Mouse (Mus musculus): ENCODE data around the gene a. TPM values are rescaled to one million over a fixed set of nuclear protein-coding genes. Genes with fewer than 3 reads are reported as not detected.
A peak's percentile ranks its signal among the peaks of the same experiment; 100 is the strongest.

a gene
- polyA plus RNA-seq, 1 experiment from 2014 or later, result 5.3 TPM

DNA sequence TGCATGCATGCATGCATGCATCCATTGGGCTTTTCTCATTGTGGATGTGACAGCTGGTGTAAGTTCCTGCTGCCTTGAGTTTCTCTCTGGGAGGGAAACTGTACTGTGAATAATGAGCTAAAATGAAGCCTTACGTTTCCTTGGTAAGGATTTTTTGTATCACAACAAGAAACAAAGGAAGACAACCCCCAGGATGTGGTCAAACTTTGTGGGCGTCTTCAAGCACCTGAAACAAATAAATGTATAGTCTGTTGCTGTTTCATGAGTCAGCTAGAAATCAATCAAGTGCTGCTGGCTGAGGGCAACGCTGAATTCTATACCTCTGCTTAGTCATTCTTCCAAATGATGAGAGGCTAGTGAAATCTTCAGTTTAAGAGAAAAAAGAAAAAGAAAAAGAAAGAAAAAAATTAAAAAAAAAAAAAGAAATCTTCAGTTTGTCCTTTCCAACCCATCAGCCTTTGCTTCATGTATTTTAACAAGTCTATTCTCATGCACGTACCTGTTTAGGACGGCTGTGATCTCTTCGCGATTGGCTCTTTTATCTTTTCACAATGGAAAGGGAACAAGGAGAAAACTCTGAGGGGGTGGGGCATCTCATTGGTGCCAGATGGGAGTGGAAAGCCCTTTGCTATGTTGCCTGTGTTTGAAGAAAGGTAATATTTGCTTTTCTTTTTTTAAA, 288.4 kb downstream of the a start:
- no peak for DNase-seq (ENCODE audit: low spot score)
- H3K4me1 ChIP-seq (ENCODE audit: control insufficient read depth, insufficient read depth, low read length), result peaks cover 10% of the 10 kb centered on the region
- H3K9ac ChIP-seq (ENCODE audit: low read depth, low read length), result no peak overlapping the region
- no peak overlapping the region for H3K4me2 ChIP-seq (ENCODE audit: low read depth, low read length)
- no peaks in the 10 kb centered on the region for H3K9me3 ChIP-seq (ENCODE audit: control insufficient read depth, low read length)
- no peak for ATAC-seq (ENCODE audit: low read depth)
- H3K27me3 ChIP-seq (replicated peaks; ENCODE audit: control insufficient read depth, insufficient read depth, low read length), result no peaks in the 10 kb centered on the region
- no peak overlapping the region for H3K27ac ChIP-seq (replicated peaks; ENCODE audit: low read depth, low read length)
- H3K4me3 ChIP-seq (ENCODE audit: low read depth, low read length), result no peak overlapping the region
- WGBS, result 36% methylated on average over 7 of the region's 7 CpGs
- H3K36me3 ChIP-seq (ENCODE audit: control insufficient read depth, insufficient read depth, low read length), result no peaks in the 10 kb centered on the region

DNA sequence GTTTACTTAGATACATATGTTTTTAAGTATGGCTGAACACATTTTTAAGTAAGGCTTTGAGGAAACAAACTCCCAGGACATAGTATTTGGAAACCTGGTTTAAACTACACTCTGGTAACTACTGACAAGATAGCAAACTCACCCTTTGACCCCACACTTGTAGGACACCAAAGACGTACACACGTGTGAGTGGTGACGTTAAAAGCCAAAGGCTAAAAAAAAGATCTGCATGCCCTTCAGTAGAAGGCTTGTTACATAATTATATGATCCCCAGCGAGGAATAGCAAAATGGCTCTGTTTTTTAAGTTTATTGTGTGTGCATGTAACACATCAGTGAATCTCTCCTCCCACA, 289.0 kb downstream of the a start:
- DNase-seq (ENCODE audit: low spot score), result no peak
- Histone ChIP-seq H3K4me2 (ENCODE audit: low read depth, low read length) (no peak overlapping the region), H3K36me3 (ENCODE audit: control insufficient read depth, insufficient read depth, low read length) (no peaks in the 10 kb centered on the region), H3K9ac (ENCODE audit: low read depth, low read length) (no peak overlapping the region), H3K9me3 (ENCODE audit: control insufficient read depth, low read length) (no peaks in the 10 kb centered on the region), H3K4me1 (ENCODE audit: control insufficient read depth, insufficient read depth, low read length) (peaks cover 4% of the 10 kb centered on the region), H3K4me3 (ENCODE audit: low read depth, low read length) (no peak overlapping the region), H3K27me3 (replicated peaks; ENCODE audit: control insufficient read depth, insufficient read depth, low read length) (no peaks in the 10 kb centered on the region), H3K27ac (replicated peaks; ENCODE audit: low read depth, low read length) (no peak overlapping the region)
- ATAC-seq (ENCODE audit: low read depth), result no peak
- 59% methylated on average over 4 of the region's 4 CpGs for WGBS

DNA sequence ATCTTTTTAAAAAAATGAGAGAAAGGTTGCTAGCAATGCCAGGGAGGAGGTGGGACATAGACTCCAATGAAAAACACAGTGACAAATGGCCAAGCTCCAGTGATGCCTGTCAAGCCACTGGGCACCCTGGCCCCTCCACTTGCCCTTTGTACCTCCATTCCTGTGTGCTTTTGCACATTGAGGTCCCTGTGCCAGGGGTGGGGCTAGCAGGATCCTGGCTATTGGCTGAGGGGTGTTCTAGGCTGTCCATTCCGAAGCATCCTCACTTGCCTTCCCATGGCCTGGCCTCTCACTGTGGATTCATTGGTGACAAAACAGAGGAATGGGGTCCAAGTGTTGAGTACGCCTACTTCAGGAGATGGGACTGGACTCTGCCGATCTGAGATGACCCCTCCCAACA, 289.9 kb downstream of the a start:
- H3K36me3 ChIP-seq (ENCODE audit: control insufficient read depth, insufficient read depth, low read length), result no peaks in the 10 kb centered on the region

DNA sequence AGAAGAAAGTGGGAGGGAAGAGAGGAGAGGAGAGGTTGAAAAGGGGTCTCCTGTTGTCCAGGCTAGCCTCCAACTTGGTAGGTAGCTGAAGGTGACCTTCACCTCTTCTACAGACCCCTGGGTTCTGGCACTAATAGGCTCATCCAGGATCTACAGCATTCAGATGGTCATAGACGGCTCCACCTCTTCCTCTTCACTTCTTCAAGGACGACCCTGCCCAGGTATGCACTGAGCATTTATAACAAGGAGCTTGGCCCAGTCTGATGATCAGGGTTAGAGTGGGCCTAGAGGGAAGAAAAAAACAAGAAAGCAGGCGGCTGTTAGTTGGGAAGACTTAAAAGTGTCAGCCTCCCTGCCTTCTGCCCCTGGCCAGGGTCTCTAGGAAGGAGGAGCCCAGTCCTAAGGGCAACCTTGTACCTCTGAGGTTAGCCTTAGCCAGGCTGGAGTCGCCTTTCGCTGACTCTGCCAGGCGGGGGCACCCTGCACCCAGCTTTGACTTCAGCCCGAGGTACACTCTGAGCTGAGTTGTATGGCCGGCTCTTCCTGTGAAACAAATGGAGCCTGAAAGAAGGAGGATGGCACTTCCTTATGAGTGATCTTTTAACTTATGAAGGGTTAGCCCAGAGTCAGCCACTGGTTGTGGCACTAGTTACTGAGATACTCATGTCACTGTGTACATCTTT, 291.1 kb downstream of the a start:
- Histone ChIP-seq H3K4me3 (ENCODE audit: low read depth, low read length) (no peak overlapping the region), H3K27ac (replicated peaks; ENCODE audit: low read depth, low read length) (no peak overlapping the region), H3K36me3 (ENCODE audit: control insufficient read depth, insufficient read depth, low read length) (no peaks in the 10 kb centered on the region), H3K4me2 (ENCODE audit: low read depth, low read length) (no peak overlapping the region), H3K9me3 (ENCODE audit: control insufficient read depth, low read length) (no peaks in the 10 kb centered on the region), H3K27me3 (replicated peaks; ENCODE audit: control insufficient read depth, insufficient read depth, low read length) (no peaks in the 10 kb centered on the region), H3K4me1 (ENCODE audit: control insufficient read depth, insufficient read depth, low read length) (no peaks in the 10 kb centered on the region), H3K9ac (ENCODE audit: low read depth, low read length) (no peak overlapping the region)
- ATAC-seq (ENCODE audit: low read depth) (peak; percentile 80; the same call in 1 of the 2 replicates), DNase-seq (ENCODE audit: low spot score) (peak; percentile 61)
- WGBS, result 15% methylated on average over 8 of the region's 8 CpGs

More for the DNA sequence above, 289.9 kb downstream of the a start:
- Histone ChIP-seq H3K4me1 (ENCODE audit: control insufficient read depth, insufficient read depth, low read length) (no peaks in the 10 kb centered on the region), H3K9ac (ENCODE audit: low read depth, low read length) (no peak overlapping the region), H3K27me3 (replicated peaks; ENCODE audit: control insufficient read depth, insufficient read depth, low read length) (no peaks in the 10 kb centered on the region), H3K4me2 (ENCODE audit: low read depth, low read length) (no peak overlapping the region), H3K27ac (replicated peaks; ENCODE audit: low read depth, low read length) (no peak overlapping the region), H3K4me3 (ENCODE audit: low read depth, low read length) (no peak overlapping the region), H3K9me3 (ENCODE audit: control insufficient read depth, low read length) (no peaks in the 10 kb centered on the region)
- 95% methylated on average over 3 of the region's 3 CpGs for WGBS
- ATAC-seq (ENCODE audit: low read depth) (no peak), DNase-seq (ENCODE audit: low spot score) (no peak)

DNA sequence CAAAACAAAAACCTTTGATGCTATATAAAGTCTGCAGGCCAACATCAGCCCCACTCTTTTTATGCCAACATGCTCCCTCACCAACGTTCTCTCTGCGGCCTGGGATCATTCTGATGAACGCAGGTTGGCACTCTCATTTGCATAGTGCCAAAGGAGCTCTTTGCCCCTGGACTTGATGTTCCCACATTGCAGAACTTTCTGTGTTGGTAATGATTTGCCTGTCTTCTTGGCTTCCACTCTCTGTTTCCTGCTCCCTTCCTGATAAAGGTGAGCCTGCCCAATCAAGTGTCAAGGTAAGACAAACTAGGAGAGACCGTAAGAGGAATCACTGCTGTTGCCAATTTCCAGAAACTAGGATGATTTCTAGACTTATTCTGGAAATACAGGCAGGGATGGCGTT, 293.3 kb downstream of the a start:
- H3K4me2 ChIP-seq (ENCODE audit: low read depth, low read length), result no peak overlapping the region
- no peaks in the 10 kb centered on the region for H3K4me1 ChIP-seq (ENCODE audit: control insufficient read depth, insufficient read depth, low read length)
- H3K4me3 ChIP-seq (ENCODE audit: low read depth, low read length), result no peak overlapping the region
- ATAC-seq (ENCODE audit: low read depth) (no peak), DNase-seq (ENCODE audit: low spot score) (no peak)
- H3K9ac ChIP-seq (ENCODE audit: low read depth, low read length), result no peak overlapping the region
- no peaks in the 10 kb centered on the region for H3K27me3 ChIP-seq (replicated peaks; ENCODE audit: control insufficient read depth, insufficient read depth, low read length)
- no peak overlapping the region for H3K27ac ChIP-seq (replicated peaks; ENCODE audit: low read depth, low read length)
- 89% methylated on average over 5 of the region's 5 CpGs for WGBS
- H3K36me3 ChIP-seq (ENCODE audit: control insufficient read depth, insufficient read depth, low read length), result no peaks in the 10 kb centered on the region
- H3K9me3 ChIP-seq (ENCODE audit: control insufficient read depth, low read length), result no peaks in the 10 kb centered on the region

DNA sequence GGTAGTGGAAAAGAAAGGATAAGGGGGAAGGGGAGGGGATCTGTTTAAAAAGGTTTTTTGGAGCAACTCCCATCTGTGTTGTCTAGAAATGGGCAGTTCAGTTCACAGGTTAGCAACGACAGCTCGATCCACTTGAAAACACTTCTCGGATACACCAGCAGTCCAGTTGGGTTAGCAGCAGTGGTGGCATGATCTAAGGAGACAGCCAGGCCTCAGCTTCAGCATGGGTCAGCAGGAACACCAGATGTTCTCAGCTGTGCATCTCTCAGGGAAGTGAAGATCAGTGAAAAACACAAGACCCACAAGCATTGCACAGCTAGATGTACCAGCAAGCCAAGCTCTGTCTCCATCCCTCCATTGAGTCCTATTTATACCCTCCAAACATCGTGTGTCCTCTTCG, 295.1 kb downstream of the a start:
- Histone ChIP-seq H3K4me1 (ENCODE audit: control insufficient read depth, insufficient read depth, low read length) (no peaks in the 10 kb centered on the region), H3K27ac (replicated peaks; ENCODE audit: low read depth, low read length) (no peak overlapping the region), H3K9ac (ENCODE audit: low read depth, low read length) (no peak overlapping the region), H3K9me3 (ENCODE audit: control insufficient read depth, low read length) (no peaks in the 10 kb centered on the region), H3K4me3 (ENCODE audit: low read depth, low read length) (no peak overlapping the region), H3K36me3 (ENCODE audit: control insufficient read depth, insufficient read depth, low read length) (no peaks in the 10 kb centered on the region), H3K4me2 (ENCODE audit: low read depth, low read length) (no peak overlapping the region), H3K27me3 (replicated peaks; ENCODE audit: control insufficient read depth, insufficient read depth, low read length) (no peaks in the 10 kb centered on the region)
- DNase-seq (ENCODE audit: low spot score) (no peak), ATAC-seq (ENCODE audit: low read depth) (no peak)
- 85% methylated on average over 5 of the region's 5 CpGs for WGBS

DNA sequence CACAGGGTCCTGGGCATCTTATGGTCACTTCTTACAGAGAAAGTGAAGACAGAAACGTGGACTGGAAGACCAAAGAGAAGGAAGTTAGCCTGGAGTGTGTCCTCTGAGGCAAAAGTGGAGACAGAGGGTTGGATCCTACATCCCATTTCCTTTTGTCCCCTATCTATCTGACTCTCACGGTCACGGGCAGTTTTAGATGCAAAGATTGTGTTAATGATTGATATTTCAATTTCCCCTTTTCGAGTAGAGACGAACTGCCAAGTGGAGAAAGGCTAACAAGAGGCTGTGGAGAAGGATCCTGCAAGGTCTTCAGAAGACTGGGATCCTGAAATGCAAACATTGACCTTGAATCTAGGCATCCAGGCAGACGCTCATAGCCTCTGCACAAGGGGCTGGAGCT, 297.1 kb downstream of the a start:
- Histone ChIP-seq H3K27ac (replicated peaks; ENCODE audit: low read depth, low read length) (no peak overlapping the region), H3K4me2 (ENCODE audit: low read depth, low read length) (no peak overlapping the region), H3K27me3 (replicated peaks; ENCODE audit: control insufficient read depth, insufficient read depth, low read length) (no peaks in the 10 kb centered on the region), H3K4me3 (ENCODE audit: low read depth, low read length) (no peak overlapping the region), H3K9ac (ENCODE audit: low read depth, low read length) (no peak overlapping the region), H3K9me3 (ENCODE audit: control insufficient read depth, low read length) (no peaks in the 10 kb centered on the region), H3K4me1 (ENCODE audit: control insufficient read depth, insufficient read depth, low read length) (no peaks in the 10 kb centered on the region), H3K36me3 (ENCODE audit: control insufficient read depth, insufficient read depth, low read length) (no peaks in the 10 kb centered on the region)
- DNase-seq (ENCODE audit: low spot score), result no peak
- 80% methylated on average over 6 of the region's 6 CpGs for WGBS
- ATAC-seq (ENCODE audit: low read depth), result no peak

DNA sequence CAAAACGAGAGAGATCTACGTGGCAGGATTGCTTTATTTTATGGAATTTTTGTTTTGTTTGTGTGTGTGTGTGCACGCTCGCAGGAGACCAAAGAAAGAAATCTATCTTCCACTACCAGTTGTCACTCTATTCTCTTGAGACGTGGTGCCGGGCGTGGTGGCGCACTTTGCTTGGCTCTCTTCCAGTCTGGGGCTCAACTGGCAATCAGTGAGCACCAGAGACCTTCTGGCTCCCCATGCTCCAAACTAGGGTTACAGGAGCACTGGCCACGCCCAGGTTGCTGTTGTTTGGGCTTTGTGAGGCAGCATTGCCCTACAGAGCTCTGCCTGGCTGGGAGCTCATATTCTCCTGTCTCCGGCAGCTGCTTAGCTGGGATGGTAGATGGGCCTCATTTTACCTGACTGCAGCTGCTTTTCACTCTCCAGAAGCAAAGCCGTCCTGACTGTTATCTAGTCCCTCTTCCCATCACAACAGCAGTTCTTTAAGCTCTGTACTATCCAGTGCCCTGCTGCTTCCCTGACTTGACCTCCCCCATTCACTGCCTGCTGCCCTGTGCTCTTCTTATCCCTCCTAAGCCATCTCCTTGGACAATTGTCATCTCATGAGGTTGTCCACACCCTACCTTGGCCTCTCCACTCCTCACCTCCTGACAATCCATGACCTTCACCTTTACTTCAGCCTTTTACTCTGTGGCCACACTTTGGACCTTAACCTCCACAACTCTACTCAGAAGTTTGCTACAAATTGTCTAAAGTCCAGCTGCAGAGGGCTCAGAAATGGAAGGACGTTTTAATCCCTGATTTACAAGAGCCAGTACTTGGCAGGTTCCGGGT, 299.9 kb downstream of the a start:
- H3K9me3 ChIP-seq (ENCODE audit: control insufficient read depth, low read length), result no peaks in the 10 kb centered on the region
- peak; percentile 71; the same call in 1 of the 2 replicates for ATAC-seq (ENCODE audit: low read depth)
- no peak overlapping the region for H3K9ac ChIP-seq (ENCODE audit: low read depth, low read length)
- H3K4me2 ChIP-seq (ENCODE audit: low read depth, low read length), result no peak overlapping the region
- no peaks in the 10 kb centered on the region for H3K27me3 ChIP-seq (replicated peaks; ENCODE audit: control insufficient read depth, insufficient read depth, low read length)
- H3K4me3 ChIP-seq (ENCODE audit: low read depth, low read length), result no peak overlapping the region
- no peaks in the 10 kb centered on the region for H3K4me1 ChIP-seq (ENCODE audit: control insufficient read depth, insufficient read depth, low read length)
- peak; percentile 79 for DNase-seq (ENCODE audit: low spot score)
- no peak overlapping the region for H3K27ac ChIP-seq (replicated peaks; ENCODE audit: low read depth, low read length)
- H3K36me3 ChIP-seq (ENCODE audit: control insufficient read depth, insufficient read depth, low read length), result no peaks in the 10 kb centered on the region
- 58% methylated on average over 13 of the region's 13 CpGs for WGBS
